Mouse (Mus musculus) heart, adult 11 months (tissue): ENCODE results near the gene Arhgef10l.
"Not testable (repeated sequence)": the region's sequence is repeated elsewhere in the genome, so short reads cannot be mapped to it uniquely, and the experiment has no call there.

Source experiments
- DNase-seq: peaks from one replicate; pipeline ENCODE4 v3.0.0; 2022

Arhgef10l gene

GRCm38 (mm10) chr4:140567911-140568480 lies 97.8 kb downstream of the Arhgef10l start:
- DNase-seq, result no peak

GRCm38 (mm10) chr4:140566785-140567184 lies 99.0 kb downstream of the Arhgef10l start:
- DNase-seq, result peak; percentile 98

GRCm38 (mm10) chr4:140564459-140564858 lies 101.4 kb downstream of the Arhgef10l start:
- not testable (repeated sequence) for DNase-seq

GRCm38 (mm10) chr4:140562461-140563178 lies 103.2 kb downstream of the Arhgef10l start:
- DNase-seq, result no peak

- no peak for DNase-seq
Observed at GRCm38 (mm10) chr4:140561744-140562143, 104.1 kb downstream of the Arhgef10l start.

- no peak for DNase-seq
Observed at GRCm38 (mm10) chr4:140559862-140560261, 106.0 kb downstream of the Arhgef10l start.

- DNase-seq, result no peak
Observed at GRCm38 (mm10) chr4:140558193-140558592, 107.6 kb downstream of the Arhgef10l start.

- no peak for DNase-seq
Observed at GRCm38 (mm10) chr4:140556561-140556960, 109.3 kb downstream of the Arhgef10l start.

- DNase-seq, result no peak
Observed at GRCm38 (mm10) chr4:140555273-140555672, 110.5 kb downstream of the Arhgef10l start.

GRCm38 (mm10) chr4:140554552-140554951 lies 111.3 kb downstream of the Arhgef10l start:
- DNase-seq, result no peak

- DNase-seq, result no peak
Observed at GRCm38 (mm10) chr4:140551766-140552165, 114.0 kb downstream of the Arhgef10l start.

- no peak for DNase-seq
Observed at GRCm38 (mm10) chr4:140550670-140551069, 115.1 kb downstream of the Arhgef10l start.

GRCm38 (mm10) chr4:140549975-140550374 lies 115.8 kb downstream of the Arhgef10l start:
- DNase-seq, result peak; percentile 95

- no peak for DNase-seq
Observed at GRCm38 (mm10) chr4:140547488-140547887, 118.3 kb downstream of the Arhgef10l start.

GRCm38 (mm10) chr4:140539125-140539524 lies 126.7 kb downstream of the Arhgef10l start:
- no peak for DNase-seq

GRCm38 (mm10) chr4:140537561-140538021 lies 128.2 kb downstream of the Arhgef10l start:
- DNase-seq, result no peak

- no peak for DNase-seq
Observed at GRCm38 (mm10) chr4:140535323-140535722, 130.5 kb downstream of the Arhgef10l start.

GRCm38 (mm10) chr4:140532270-140532669 lies 133.5 kb downstream of the Arhgef10l start:
- DNase-seq, result no peak

- peak; percentile 89 for DNase-seq
Observed at GRCm38 (mm10) chr4:140531024-140531423, 134.8 kb downstream of the Arhgef10l start.

GRCm38 (mm10) chr4:140529735-140530134 lies 136.1 kb downstream of the Arhgef10l start:
- no peak for DNase-seq

- DNase-seq, result no peak
Observed at GRCm38 (mm10) chr4:140528443-140528842, 137.4 kb downstream of the Arhgef10l start.

- no peak for DNase-seq
Observed at GRCm38 (mm10) chr4:140525674-140526177, 140.1 kb downstream of the Arhgef10l start.

GRCm38 (mm10) chr4:140524927-140525326 lies 140.9 kb downstream of the Arhgef10l start:
- DNase-seq, result no peak

GRCm38 (mm10) chr4:140522873-140523272 lies 142.9 kb downstream of the Arhgef10l start:
- no peak for DNase-seq
